Mouse (Mus musculus): ENCODE measurements around the gene Hdac6. TPM values are rescaled to one million over a fixed set of nuclear protein-coding genes. Genes with fewer than 3 reads are reported as not detected.
"Not testable (repeated sequence)": the region's sequence is repeated elsewhere in the genome, so short reads cannot be mapped to it uniquely, and the experiment has no call there.

The Hdac6 gene
- polyA plus RNA-seq, 1 experiment from 2014 or later: 52.8 TPM

GRCm38 (mm10) chrX:7950091-7950490 lies 2.4 kb upstream of the Hdac6 start:
- 96% methylated on average over 7 of the region's 7 CpGs for WGBS
- Histone ChIP-seq H3K27ac (no peak overlapping the region), H3K9me3 (replicated peaks) (no peaks in the 10 kb centered on the region), H3K27me3 (ENCODE audit: low read depth, poor library complexity, severe bottlenecking) (no peaks in the 10 kb centered on the region), H3K4me3 (no peak overlapping the region), H3K4me1 (no peaks in the 10 kb centered on the region), H3K36me3 (no peaks in the 10 kb centered on the region)
- DNase-seq (ENCODE audit: low spot score): no peak

DNA sequence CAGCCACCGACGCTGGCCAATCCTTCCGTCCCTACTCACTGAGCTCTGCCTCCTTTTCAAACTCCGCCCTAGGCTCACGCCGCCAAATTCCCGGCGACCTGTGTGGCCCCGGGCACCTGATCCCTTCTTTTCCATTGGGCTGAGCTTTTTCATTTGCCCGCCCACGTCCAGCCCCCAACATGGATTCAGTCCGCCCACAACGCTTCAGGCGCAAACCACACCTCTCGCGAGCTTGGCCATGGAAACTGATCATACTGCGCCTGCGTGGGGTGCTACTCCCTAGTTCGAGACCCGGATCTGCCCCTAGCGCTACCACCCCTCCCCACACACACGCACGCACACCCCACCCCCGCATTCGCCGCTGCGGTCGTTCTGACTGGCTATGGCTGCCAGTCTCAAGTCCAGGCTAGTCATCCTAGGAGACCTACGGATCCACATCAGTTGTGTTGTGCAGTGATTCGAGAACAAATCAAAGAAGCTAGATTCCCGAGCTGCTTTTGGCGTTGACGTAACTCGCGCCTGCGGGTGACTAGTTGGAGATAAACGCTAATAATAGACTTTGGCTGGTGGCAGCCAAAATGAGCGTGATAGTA lies 307 bp upstream of the Hdac6 start:
- peak overlapping the region; percentile 57 for H3K4me3 ChIP-seq
- no peaks in the 10 kb centered on the region for H3K4me1 ChIP-seq
- 13% methylated on average over 38 of the region's 38 CpGs for WGBS
- 0 out of 2 replicates have a peak, but pooled peaks cover 4% of the 10 kb centered on the region for H3K36me3 ChIP-seq
- peak; percentile 87 for DNase-seq (ENCODE audit: low spot score)
- H3K27ac ChIP-seq: peak overlapping the region; percentile 85
- H3K27me3 ChIP-seq (ENCODE audit: low read depth, poor library complexity, severe bottlenecking): no peaks in the 10 kb centered on the region
- no peaks in the 10 kb centered on the region for H3K9me3 ChIP-seq (replicated peaks)

- H3K36me3 ChIP-seq: peaks cover 11% of the 10 kb centered on the region
- H3K27me3 ChIP-seq (ENCODE audit: low read depth, poor library complexity, severe bottlenecking): no peaks in the 10 kb centered on the region
- no peaks in the 10 kb centered on the region for H3K4me1 ChIP-seq
- H3K9me3 ChIP-seq (replicated peaks): no peaks in the 10 kb centered on the region
- no peak overlapping the region for H3K4me3 ChIP-seq
- no peak for DNase-seq (ENCODE audit: low spot score)
- WGBS: 54% methylated on average over 8 of the region's 8 CpGs
- H3K27ac ChIP-seq: no peak overlapping the region
Observed at GRCm38 (mm10) chrX:7945618-7946017, 2.1 kb downstream of the Hdac6 start.

- Histone ChIP-seq H3K4me3 (no peak overlapping the region), H3K4me1 (no peaks in the 10 kb centered on the region), H3K9me3 (replicated peaks) (no peaks in the 10 kb centered on the region), H3K27ac (no peak overlapping the region), H3K36me3 (peaks cover 54% of the 10 kb centered on the region), H3K27me3 (ENCODE audit: low read depth, poor library complexity, severe bottlenecking) (no peaks in the 10 kb centered on the region)
- WGBS: 94% methylated on average over 6 of the region's 6 CpGs
- DNase-seq (ENCODE audit: low spot score): no peak
Observed at GRCm38 (mm10) chrX:7937667-7938066, 10.0 kb downstream of the Hdac6 start.

GRCm38 (mm10) chrX:7936874-7937273 lies 10.8 kb downstream of the Hdac6 start:
- no peak overlapping the region for H3K27ac ChIP-seq
- H3K36me3 ChIP-seq: peaks cover 60% of the 10 kb centered on the region
- H3K9me3 ChIP-seq (replicated peaks): no peaks in the 10 kb centered on the region
- WGBS: 24% methylated on average over 11 of the region's 11 CpGs
- H3K27me3 ChIP-seq (ENCODE audit: low read depth, poor library complexity, severe bottlenecking): no peaks in the 10 kb centered on the region
- DNase-seq (ENCODE audit: low spot score): no peak
- no peak overlapping the region for H3K4me3 ChIP-seq
- no peaks in the 10 kb centered on the region for H3K4me1 ChIP-seq

DNA sequence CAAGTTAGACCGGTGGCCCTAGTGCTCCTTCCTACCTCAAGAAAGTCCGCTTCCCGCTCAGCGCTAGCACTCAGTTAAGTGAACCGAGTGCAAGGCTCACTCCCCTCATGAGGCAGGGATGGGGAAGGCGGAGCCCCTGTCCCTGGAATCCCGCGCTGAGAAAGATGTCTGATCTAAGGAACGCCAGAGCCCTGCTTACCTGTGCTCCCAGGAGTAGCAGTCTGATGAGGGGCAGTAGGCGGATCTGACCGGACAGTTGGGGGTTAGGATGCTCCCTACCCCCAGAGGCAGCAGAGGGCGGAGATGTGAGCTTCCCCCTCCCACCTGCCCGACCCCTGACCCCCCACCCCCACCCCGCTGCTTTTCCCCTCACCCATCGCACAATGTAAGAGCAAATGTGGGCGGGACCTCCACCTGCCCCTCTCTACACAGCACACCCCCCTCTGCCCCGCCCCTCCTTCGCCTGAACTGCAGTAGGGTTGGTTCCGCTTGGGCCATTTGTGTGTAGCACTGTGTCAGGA lies 19.4 kb downstream of the Hdac6 start, which contains the start of gene Eras:
Gene Eras, minus strand, starts transcription at position 338 of the 521 bp plus-strand sequence.
- no peak for DNase-seq (ENCODE audit: low spot score)
- no peak within 1 kb of the TSS for H3K27ac ChIP-seq
- H3K4me3 ChIP-seq: no peak within 1 kb of the TSS
- H3K36me3 ChIP-seq: peaks cover 42% of the 10 kb centered on the region
- H3K4me1 ChIP-seq: no peaks in the 10 kb centered on the region
- 14% methylated on average over 19 of the region's 19 CpGs for WGBS
- H3K9me3 ChIP-seq (replicated peaks): 0 out of 2 replicates have a peak, but pooled peaks cover 2% of the 10 kb centered on the region
- H3K27me3 ChIP-seq (ENCODE audit: low read depth, poor library complexity, severe bottlenecking): peaks cover 65% of the 10 kb centered on the region

DNA sequence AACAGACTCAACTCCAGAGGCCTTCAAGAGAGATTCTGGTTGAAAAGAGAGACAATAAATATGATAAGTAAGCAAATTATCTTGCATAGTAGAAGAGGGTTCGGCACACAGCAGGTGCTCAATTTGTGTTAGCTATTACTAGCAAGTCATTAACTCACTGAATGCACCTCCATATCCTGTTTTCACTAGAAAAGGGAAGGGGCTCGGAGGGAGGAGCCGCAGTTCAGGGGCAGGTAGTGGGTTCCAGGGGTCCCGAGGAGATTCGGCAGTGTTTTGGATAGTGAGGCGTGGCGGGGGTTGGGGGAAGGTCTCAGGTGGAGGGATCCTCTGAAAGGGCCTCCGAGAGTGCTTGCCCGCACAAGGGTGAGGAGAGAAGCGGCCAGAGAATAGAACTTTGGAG lies 20.6 kb downstream of the Hdac6 start:
- H3K27ac ChIP-seq: no peak overlapping the region
- no peak overlapping the region for H3K4me3 ChIP-seq
- DNase-seq (ENCODE audit: low spot score): no peak
- H3K4me1 ChIP-seq: peaks cover 3% of the 10 kb centered on the region; the same call in 1 of the 2 replicates
- WGBS: 17% methylated on average over 10 of the region's 10 CpGs
- H3K27me3 ChIP-seq (ENCODE audit: low read depth, poor library complexity, severe bottlenecking): peaks cover 77% of the 10 kb centered on the region
- 0 out of 2 replicates have a peak, but pooled peaks cover 2% of the 10 kb centered on the region for H3K9me3 ChIP-seq (replicated peaks)
- peaks cover 31% of the 10 kb centered on the region for H3K36me3 ChIP-seq

GRCm38 (mm10) chrX:7926266-7926665 lies 21.4 kb downstream of the Hdac6 start:
- peaks cover 23% of the 10 kb centered on the region for H3K36me3 ChIP-seq
- H3K4me3 ChIP-seq: no peak overlapping the region
- WGBS: 70% methylated on average over 6 of the region's 6 CpGs
- no peak for DNase-seq (ENCODE audit: low spot score)
- peaks cover 85% of the 10 kb centered on the region for H3K27me3 ChIP-seq (ENCODE audit: low read depth, poor library complexity, severe bottlenecking)
- peaks cover 6% of the 10 kb centered on the region; the same call in 1 of the 2 replicates for H3K4me1 ChIP-seq
- 0 out of 2 replicates have a peak, but pooled peaks cover 2% of the 10 kb centered on the region for H3K9me3 ChIP-seq (replicated peaks)
- no peak overlapping the region for H3K27ac ChIP-seq

DNA sequence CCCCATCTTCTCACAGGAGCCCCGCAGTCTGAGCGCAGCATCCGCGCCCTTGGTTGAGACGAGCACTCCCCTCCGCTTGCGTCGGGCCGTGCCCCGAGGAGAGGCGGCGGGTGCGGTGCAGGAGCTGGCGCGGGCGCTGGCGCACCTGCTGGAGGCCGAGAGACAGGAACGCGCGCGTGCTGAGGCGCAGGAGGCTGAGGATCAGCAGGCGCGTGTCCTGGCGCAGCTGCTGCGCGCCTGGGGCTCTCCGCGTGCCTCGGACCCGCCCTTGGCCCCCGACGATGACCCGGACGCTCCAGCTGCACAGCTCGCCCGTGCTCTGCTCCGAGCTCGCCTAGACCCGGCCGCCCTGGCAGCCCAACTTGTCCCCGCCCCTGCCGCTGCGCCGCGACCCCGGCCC lies 25.7 kb downstream of the Hdac6 start:
- Histone ChIP-seq H3K36me3 (no peaks in the 10 kb centered on the region), H3K4me3 (peak overlapping the region; percentile 36), H3K27ac (no peak overlapping the region), H3K27me3 (ENCODE audit: low read depth, poor library complexity, severe bottlenecking) (peaks cover 91% of the 10 kb centered on the region), H3K4me1 (peaks cover 12% of the 10 kb centered on the region), H3K9me3 (replicated peaks) (no peaks in the 10 kb centered on the region)
- 18% methylated on average over 27 of the region's 48 CpGs for WGBS
- DNase-seq (ENCODE audit: low spot score): peak; percentile 47

GRCm38 (mm10) chrX:7919601-7920383 lies 27.9 kb downstream of the Hdac6 start, which contains the start of gene Pcsk1n:
Pcsk1n (plus strand) TSS chrX:7919822.
- peaks cover 12% of the 10 kb centered on the region for H3K4me1 ChIP-seq
- no peak within 1 kb of the TSS for H3K27ac ChIP-seq
- H3K4me3 ChIP-seq: peak within 1 kb of the TSS; percentile 41
- peaks cover 68% of the 10 kb centered on the region for H3K27me3 ChIP-seq (ENCODE audit: low read depth, poor library complexity, severe bottlenecking)
- no peaks in the 10 kb centered on the region for H3K36me3 ChIP-seq
- DNase-seq (ENCODE audit: low spot score): peak; percentile 33
- 16% methylated on average over 40 of the region's 40 CpGs for WGBS
- H3K9me3 ChIP-seq (replicated peaks): no peaks in the 10 kb centered on the region

GRCm38 (mm10) chrX:7917960-7918359 lies 29.7 kb downstream of the Hdac6 start:
- not testable (repeated sequence) for H3K9me3 ChIP-seq (replicated peaks); H3K36me3 ChIP-seq; H3K27ac ChIP-seq; DNase-seq (ENCODE audit: low spot score); H3K4me3 ChIP-seq
- Histone ChIP-seq H3K27me3 (ENCODE audit: low read depth, poor library complexity, severe bottlenecking) (peaks cover 50% of the 10 kb centered on the region), H3K4me1 (peaks cover 12% of the 10 kb centered on the region)
- WGBS: 73% methylated on average over 6 of the region's 6 CpGs

GRCm38 (mm10) chrX:7915669-7916068 lies 32.0 kb downstream of the Hdac6 start:
- not testable (repeated sequence) for H3K4me1 ChIP-seq; H3K4me3 ChIP-seq; H3K27ac ChIP-seq; H3K9me3 ChIP-seq (replicated peaks); DNase-seq (ENCODE audit: low spot score); H3K36me3 ChIP-seq
- H3K27me3 ChIP-seq (ENCODE audit: low read depth, poor library complexity, severe bottlenecking): peaks cover 27% of the 10 kb centered on the region
- WGBS: 18% methylated on average over 3 of the region's 3 CpGs

DNA sequence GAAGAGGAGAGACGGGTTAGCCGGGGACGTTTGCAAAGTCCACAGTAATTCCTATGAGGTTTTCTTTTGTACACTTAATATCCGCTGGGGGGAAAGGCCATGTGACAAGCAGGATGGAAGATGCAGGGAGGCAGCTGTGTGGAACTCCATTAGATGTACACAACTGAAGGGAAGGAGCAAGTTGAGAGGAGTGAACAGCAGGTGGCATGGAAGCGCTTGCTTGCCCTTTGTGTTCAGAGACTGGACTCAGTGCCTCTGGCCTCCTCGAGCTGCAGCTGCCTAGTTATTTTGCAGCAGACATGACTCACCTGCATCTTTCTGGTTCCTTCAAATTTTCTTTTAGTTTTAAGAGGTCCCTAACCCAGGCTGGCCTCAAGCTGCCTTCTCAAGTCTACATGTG lies 37.2 kb downstream of the Hdac6 start:
- no peak overlapping the region for H3K27ac ChIP-seq
- 70% methylated on average over 6 of the region's 6 CpGs for WGBS
- no peak for DNase-seq (ENCODE audit: low spot score)

More for the DNA sequence above, 37.2 kb downstream of the Hdac6 start:
- Histone ChIP-seq H3K9me3 (replicated peaks) (no peaks in the 10 kb centered on the region), H3K36me3 (peaks cover 19% of the 10 kb centered on the region), H3K4me1 (no peaks in the 10 kb centered on the region), H3K4me3 (no peak overlapping the region), H3K27me3 (ENCODE audit: low read depth, poor library complexity, severe bottlenecking) (no peaks in the 10 kb centered on the region)
